Mouse (Mus musculus): ENCODE measurements around the gene Syne1. TPM values are rescaled to one million over a fixed set of nuclear protein-coding genes. Genes with fewer than 3 reads are reported as not detected.

Syne1 gene
- polyA plus RNA-seq, 1 experiment = 38.7 TPM

GRCm38 (mm10) chr10:5561706-5562105 is 10.4 kb upstream of the Syne1 start:
- no peak for TF ChIP-seq POLR2A (IDR thresholded peaks at IDR 0.05; ENCODE audit: low read depth, low read length)
- TF ChIP-seq CTCF (IDR thresholded peaks at IDR 0.05; ENCODE audit: borderline replicate concordance, insufficient read depth, low read length) = no peak
- Histone ChIP-seq H3K4me1 (ENCODE audit: control insufficient read depth, insufficient read depth, low read length) (no peaks in the 10 kb centered on the region), H3K4me3 (ENCODE audit: insufficient read depth, low read length) (no peak overlapping the region), H3K27ac (ENCODE audit: insufficient read depth, low read length) (no peak overlapping the region)

- Histone ChIP-seq H3K4me3 (ENCODE audit: insufficient read depth, low read length) (no peak overlapping the region), H3K27ac (ENCODE audit: insufficient read depth, low read length) (no peak overlapping the region), H3K4me1 (ENCODE audit: control insufficient read depth, insufficient read depth, low read length) (no peaks in the 10 kb centered on the region)
- TF ChIP-seq CTCF (IDR thresholded peaks at IDR 0.05; ENCODE audit: borderline replicate concordance, insufficient read depth, low read length) (no peak), POLR2A (IDR thresholded peaks at IDR 0.05; ENCODE audit: low read depth, low read length) (no peak)
Observed at GRCm38 (mm10) chr10:5560526-5560925, 9.2 kb upstream of the Syne1 start.

GRCm38 (mm10) chr10:5558808-5559207 is 7.5 kb upstream of the Syne1 start:
- Histone ChIP-seq H3K27ac (ENCODE audit: insufficient read depth, low read length) (no peak overlapping the region), H3K4me3 (ENCODE audit: insufficient read depth, low read length) (no peak overlapping the region), H3K4me1 (ENCODE audit: control insufficient read depth, insufficient read depth, low read length) (no peaks in the 10 kb centered on the region)
- TF ChIP-seq CTCF (IDR thresholded peaks at IDR 0.05; ENCODE audit: borderline replicate concordance, insufficient read depth, low read length) = no peak

- TF ChIP-seq POLR2A (IDR thresholded peaks at IDR 0.05; ENCODE audit: low read depth, low read length) = no peak
- peak; percentile 55; the same call in 1 of the 2 replicates for TF ChIP-seq CTCF (IDR thresholded peaks at IDR 0.05; ENCODE audit: borderline replicate concordance, insufficient read depth, low read length)
- Histone ChIP-seq H3K4me1 (ENCODE audit: control insufficient read depth, insufficient read depth, low read length) (0 out of 2 replicates have a peak, but pooled peaks cover under 1% of the 10 kb centered on the region), H3K4me3 (ENCODE audit: insufficient read depth, low read length) (no peak overlapping the region), H3K27ac (ENCODE audit: insufficient read depth, low read length) (no peak overlapping the region)
Observed at GRCm38 (mm10) chr10:5554941-5555340, 3.7 kb upstream of the Syne1 start.

- Histone ChIP-seq H3K27ac (ENCODE audit: insufficient read depth, low read length) (no peak overlapping the region), H3K4me1 (ENCODE audit: control insufficient read depth, insufficient read depth, low read length) (0 out of 2 replicates have a peak, but pooled peaks cover 2% of the 10 kb centered on the region), H3K4me3 (ENCODE audit: insufficient read depth, low read length) (peak overlapping the region; percentile 32)
- TF ChIP-seq CTCF (IDR thresholded peaks at IDR 0.05; ENCODE audit: borderline replicate concordance, insufficient read depth, low read length) (no peak), POLR2A (IDR thresholded peaks at IDR 0.05; ENCODE audit: low read depth, low read length) (no peak)
Observed at GRCm38 (mm10) chr10:5550168-5551021, 887 bp downstream of the Syne1 start.

- Histone ChIP-seq H3K4me3 (ENCODE audit: insufficient read depth, low read length) (peak overlapping the region; percentile 32), H3K4me1 (ENCODE audit: control insufficient read depth, insufficient read depth, low read length) (0 out of 2 replicates have a peak, but pooled peaks cover 2% of the 10 kb centered on the region), H3K27ac (ENCODE audit: insufficient read depth, low read length) (no peak overlapping the region; the same call in 1 of the 2 replicates)
- TF ChIP-seq CTCF (IDR thresholded peaks at IDR 0.05; ENCODE audit: borderline replicate concordance, insufficient read depth, low read length) (no peak), POLR2A (IDR thresholded peaks at IDR 0.05; ENCODE audit: low read depth, low read length) (no peak)
Observed at GRCm38 (mm10) chr10:5549871-5550167, 1.5 kb downstream of the Syne1 start.

- no peak overlapping the region for H3K4me3 ChIP-seq (ENCODE audit: insufficient read depth, low read length)
- TF ChIP-seq POLR2A (IDR thresholded peaks at IDR 0.05; ENCODE audit: low read depth, low read length) = no peak
- no peak for TF ChIP-seq CTCF (IDR thresholded peaks at IDR 0.05; ENCODE audit: borderline replicate concordance, insufficient read depth, low read length)
- H3K4me1 ChIP-seq (ENCODE audit: control insufficient read depth, insufficient read depth, low read length) = 0 out of 2 replicates have a peak, but pooled peaks cover 2% of the 10 kb centered on the region
- no peak overlapping the region; the same call in 1 of the 2 replicates for H3K27ac ChIP-seq (ENCODE audit: insufficient read depth, low read length)
Observed at GRCm38 (mm10) chr10:5548651-5549050, 2.6 kb downstream of the Syne1 start.

GRCm38 (mm10) chr10:5547769-5548168 is 3.5 kb downstream of the Syne1 start:
- no peak overlapping the region for H3K27ac ChIP-seq (ENCODE audit: insufficient read depth, low read length)
- no peak overlapping the region for H3K4me3 ChIP-seq (ENCODE audit: insufficient read depth, low read length)
- no peak for TF ChIP-seq CTCF (IDR thresholded peaks at IDR 0.05; ENCODE audit: borderline replicate concordance, insufficient read depth, low read length)
- TF ChIP-seq POLR2A (IDR thresholded peaks at IDR 0.05; ENCODE audit: low read depth, low read length) = no peak
- 0 out of 2 replicates have a peak, but pooled peaks cover 2% of the 10 kb centered on the region for H3K4me1 ChIP-seq (ENCODE audit: control insufficient read depth, insufficient read depth, low read length)

GRCm38 (mm10) chr10:5546428-5546827 is 4.9 kb downstream of the Syne1 start:
- no peak overlapping the region for H3K4me3 ChIP-seq (ENCODE audit: insufficient read depth, low read length)
- 0 out of 2 replicates have a peak, but pooled peaks cover 2% of the 10 kb centered on the region for H3K4me1 ChIP-seq (ENCODE audit: control insufficient read depth, insufficient read depth, low read length)
- TF ChIP-seq CTCF (IDR thresholded peaks at IDR 0.05; ENCODE audit: borderline replicate concordance, insufficient read depth, low read length) (no peak), POLR2A (IDR thresholded peaks at IDR 0.05; ENCODE audit: low read depth, low read length) (no peak)
- no peak overlapping the region for H3K27ac ChIP-seq (ENCODE audit: insufficient read depth, low read length)

GRCm38 (mm10) chr10:5528284-5528683 is 23.0 kb downstream of the Syne1 start:
- H3K27ac ChIP-seq (ENCODE audit: insufficient read depth, low read length) = no peak overlapping the region
- TF ChIP-seq CTCF (IDR thresholded peaks at IDR 0.05; ENCODE audit: borderline replicate concordance, insufficient read depth, low read length) (no peak), POLR2A (IDR thresholded peaks at IDR 0.05; ENCODE audit: low read depth, low read length) (no peak)
- no peaks in the 10 kb centered on the region for H3K4me1 ChIP-seq (ENCODE audit: control insufficient read depth, insufficient read depth, low read length)
- H3K4me3 ChIP-seq (ENCODE audit: insufficient read depth, low read length) = no peak overlapping the region
